8 mouse cellular contexts compared by ENCODE assay signal in genomic region chr4:86669780-86670201, GRCm38 (mm10). TPM values are rescaled to one million over a fixed set of nuclear protein-coding genes. Genes with fewer than 3 reads are reported as not detected.
DNase-seq lines count a peak whose midpoint lies in the region; ATAC-seq and TF ChIP-seq lines count a peak whose summit lies in the region.

Plin2 (minus strand) TSS chr4:86670060.

- TF ChIP-seq CTCF in hindbrain, postnatal 0 days (IDR thresholded peaks at IDR 0.05; ENCODE audit: low read depth), result no peak

- WGBS in hindbrain, postnatal 0 days, result 0% methylated on average over 18 of the region's 18 CpGs

- no peaks in the 10 kb centered on the region; the same call in 1 of the 2 replicates for H3K4me1 ChIP-seq in hindbrain, postnatal 0 days (ENCODE audit: insufficient read depth, low read length)

- DNase-seq in gastrocnemius, postnatal 10 days, result peak; percentile 75
- DNase-seq in hindbrain, postnatal 0 days (ENCODE audit: low spot score), result peak; percentile 58
- peak; percentile 14 to 15 for DNase-seq in left cerebral cortex, postnatal 25 days (ENCODE audit: low spot score in 2 of 2)
- peak; percentile 30 for DNase-seq in right cerebral cortex, postnatal 14 days
- peak; percentile 80 to 89 for DNase-seq in urinary bladder, postnatal 36 days (ENCODE audit: low spot score in 2 of 2)

- intact Hi-C loops in left cerebral cortex, postnatal 25 days (cut with DNase I), result no loop called here

- H3K27ac ChIP-seq in hindbrain, postnatal 0 days, result peak within 1 kb of the TSS; percentile 74

- H3K4me3 ChIP-seq in hindbrain, postnatal 0 days (ENCODE audit: low read length), result peak within 1 kb of the TSS; percentile 61

- peak within 1 kb of the TSS; percentile 63 for H3K9ac ChIP-seq in hindbrain, postnatal 0 days (replicated peaks; ENCODE audit: low read length)

- no peaks in the 10 kb centered on the region for H3K9me3 ChIP-seq in hindbrain, postnatal 0 days (ENCODE audit: low read length)

- ATAC-seq in activated CD4-positive, CD25-positive, alpha-beta regulatory T cell, adult 4 months, result peak; percentile 68
- ATAC-seq in common myeloid progenitor, adult 5-6 weeks (replicated peaks; ENCODE audit: low read depth, poor library complexity, severe bottlenecking), result peak; percentile 74
- ATAC-seq in hindbrain, postnatal 0 days, result peak; percentile 86
- ATAC-seq in megakaryocyte-erythroid progenitor cell, adult 5-6 weeks (replicated peaks; ENCODE audit: low FRiP score, low TSS enrichment, poor library complexity, severe bottlenecking), result peak; percentile 70

- H3K4me2 ChIP-seq in hindbrain, postnatal 0 days (ENCODE audit: low read depth, low read length), result peak within 1 kb of the TSS; percentile 76

- 0 out of 2 replicates have a peak, but pooled peaks cover under 1% of the 10 kb centered on the region for H3K36me3 ChIP-seq in hindbrain, postnatal 0 days (ENCODE audit: insufficient read depth, low read length)

- H3K27me3 ChIP-seq in hindbrain, postnatal 0 days (ENCODE audit: insufficient read depth, low read length), result no peaks in the 10 kb centered on the region

RNA-seq across cellular contexts. Expression of gene Plin2, which starts in this region (rescaled TPM):
- polyA plus RNA-seq in activated CD4-positive, CD25-positive, alpha-beta regulatory T cell, adult 4 months (2017; shearing (Covaris generic)), result 10 to 100 TPM; 16.2 to 29.6 TPM
- total RNA-seq in common myeloid progenitor, adult 5-6 weeks (2017), result 55.0 and 80.2 TPM in 2 replicates
- 10 to 100 TPM; 69.6 to 84.5 TPM for total RNA-seq in gastrocnemius, postnatal 10 days (2021)
- total RNA-seq in hindbrain, postnatal 0 days (2014; rRNA removed), result 42.7 and 48.8 TPM in 2 replicates
- polyA plus RNA-seq in hindbrain, postnatal 0 days (2015; fragmentation: Nextera tagmentation; extraction: Ambion mirVana), result 37.3 and 38.6 TPM in 2 replicates
- total RNA-seq in left cerebral cortex, postnatal 25 days (2021), result 10 to 100 TPM; 10.8 to 12.3 TPM
- 60.3 and 71.1 TPM in 2 replicates for total RNA-seq in megakaryocyte-erythroid progenitor cell, adult 5-6 weeks (2014; fragmentation: Nextera tagmentation)
- 80.0 and 80.6 TPM in 2 replicates for total RNA-seq in megakaryocyte-erythroid progenitor cell, adult 5-6 weeks (2017)

Comparison
In these comparisons a context has a peak if more than half of its experiments do, and no peak if none do; other contexts are left out.
1. Peak in every context shown above with its lines: DNase-seq, ATAC-seq, H3K4me3 ChIP-seq and H3K27ac ChIP-seq.
2. DNase-seq: peak in every context shown above with its lines; median percentile 84 in urinary bladder, postnatal 36 days; 75 in gastrocnemius, postnatal 10 days; 58 in hindbrain, postnatal 0 days; 30 in right cerebral cortex, postnatal 14 days; 14 in left cerebral cortex, postnatal 25 days.